Mouse (Mus musculus) embryonic facial prominence, embryonic 11.5 days (tissue): ENCODE results near the gene Mrps18c. TPM values are rescaled to one million over a fixed set of nuclear protein-coding genes. Genes with fewer than 3 reads are reported as not detected.

Experiments
- ATAC-seq: fragments of 200-750 bp; cut with Nextera tagmentation; replicated peaks from 2 replicates; pipeline ENCODE4 v1.8.0; 2017; ENCODE audit warnings: low read depth; ENCODE audit not compliant: insufficient number of reproducible peaks, low FRiP score, low TSS enrichment
- DNase-seq: peaks from one replicate; pipeline ENCODE4 v3.0.0-alpha.2; 2015; ENCODE audit warnings: low spot score
- H3K27ac ChIP-seq: fragments of 300-500 bp; sonication (generic); replicated peaks from 2 replicates; pipeline ENCODE4 v1.5.1; 2014; ENCODE audit warnings: mild to moderate bottlenecking, low read depth, low read length, control low read depth
- H3K27me3 ChIP-seq: fragments of 300-500 bp; sonication (generic); 2 replicates; pipeline ENCODE4 v1.6.1; 2014; ENCODE audit warnings: mild to moderate bottlenecking, low read length, moderate library complexity, mixed read lengths; ENCODE audit not compliant: control insufficient read depth, insufficient read depth
- H3K36me3 ChIP-seq: fragments of 300-500 bp; sonication (generic); replicated peaks from 2 replicates; pipeline ENCODE4 v1.6.1; 2014; ENCODE audit warnings: low read depth, mild to moderate bottlenecking, low read length, moderate library complexity, mixed read lengths; ENCODE audit not compliant: control insufficient read depth, insufficient read depth
- H3K4me1 ChIP-seq: fragments of 300-500 bp; sonication (generic); 2 replicates; pipeline ENCODE4 v1.6.1; 2014; ENCODE audit warnings: low read length, mixed read lengths; ENCODE audit not compliant: control insufficient read depth, insufficient read depth
- H3K4me2 ChIP-seq: fragments of 300-500 bp; sonication (generic); 2 replicates; pipeline ENCODE4 v1.6.1; 2014; ENCODE audit warnings: low read depth, mild to moderate bottlenecking, control low read depth, low read length, moderate library complexity
- H3K4me3 ChIP-seq: fragments of 300-500 bp; sonication (generic); 2 replicates; pipeline ENCODE4 v1.5.1; 2014; ENCODE audit warnings: low read depth, low read length, control low read depth
- H3K9ac ChIP-seq: fragments of 300-500 bp; sonication (generic); replicated peaks from 2 replicates; pipeline ENCODE4 v1.6.1; 2014; ENCODE audit warnings: mild to moderate bottlenecking, control low read depth, low read length
- H3K9me3 ChIP-seq: fragments of 300-500 bp; sonication (generic); replicated peaks from 2 replicates; pipeline ENCODE4 v1.6.1; 2016; ENCODE audit warnings: mild to moderate bottlenecking, low read length, inconsistent platforms, mixed read lengths; ENCODE audit not compliant: control insufficient read depth
- WGBS: fragments of 180-500 bp; shearing (Covaris S2); extraction: QIAGEN DNeasy Blood & Tissue Kit; methylation state at CpG from one replicate; pipeline ENCODE4 v1.1.7; 2014; 5-methylcytosine and 5-hydroxymethylcytosine counted together
- polyA plus RNA-seq: library from polyadenylated mRNA; unstranded; fragments of >200 nt; fragmentation: Nextera tagmentation; extraction: Ambion mirVana; gene quantifications from 2 replicates; pipeline ENCODE4 v1.2.1, GENCODE M21; 2014

Mrps18c gene
- polyA plus RNA-seq, 1 experiment from 2014 or later = 178 TPM

GRCm38 (mm10) chr5:100819568-100820480 lies 21.4 kb downstream of the Mrps18c start:
- no peak overlapping the region; the same call in 1 of the 2 replicates for H3K27ac ChIP-seq
- 28% methylated on average over 16 of the region's 16 CpGs for WGBS
- peak overlapping the region; percentile 81 for H3K4me3 ChIP-seq
- H3K27me3 ChIP-seq = no peaks in the 10 kb centered on the region
- no peak for ATAC-seq
- H3K36me3 ChIP-seq = no peaks in the 10 kb centered on the region; the same call in 1 of the 2 replicates
- H3K4me2 ChIP-seq = peak overlapping the region; percentile 86
- H3K9ac ChIP-seq = peak overlapping the region; percentile 98
- no peaks in the 10 kb centered on the region for H3K9me3 ChIP-seq
- peak; percentile 35 for DNase-seq
- no peaks in the 10 kb centered on the region for H3K4me1 ChIP-seq

GRCm38 (mm10) chr5:100820483-100821184 lies 22.2 kb downstream of the Mrps18c start, which contains the start of gene Abraxas1:
Abraxas1 (minus strand) TSS chr5:100820965.
- peak within 1 kb of the TSS; percentile 70 for H3K27ac ChIP-seq
- peak within 1 kb of the TSS; percentile 86 for H3K4me2 ChIP-seq
- peak; percentile 90 for DNase-seq
- H3K36me3 ChIP-seq = no peaks in the 10 kb centered on the region; the same call in 1 of the 2 replicates
- H3K4me3 ChIP-seq = peak within 1 kb of the TSS; percentile 81
- H3K4me1 ChIP-seq = no peaks in the 10 kb centered on the region
- under 1% methylated on average over 63 of the region's 63 CpGs for WGBS
- peak; percentile 88 for ATAC-seq
- peak within 1 kb of the TSS; percentile 98 for H3K9ac ChIP-seq
- no peaks in the 10 kb centered on the region for H3K27me3 ChIP-seq
- no peaks in the 10 kb centered on the region for H3K9me3 ChIP-seq

DNA sequence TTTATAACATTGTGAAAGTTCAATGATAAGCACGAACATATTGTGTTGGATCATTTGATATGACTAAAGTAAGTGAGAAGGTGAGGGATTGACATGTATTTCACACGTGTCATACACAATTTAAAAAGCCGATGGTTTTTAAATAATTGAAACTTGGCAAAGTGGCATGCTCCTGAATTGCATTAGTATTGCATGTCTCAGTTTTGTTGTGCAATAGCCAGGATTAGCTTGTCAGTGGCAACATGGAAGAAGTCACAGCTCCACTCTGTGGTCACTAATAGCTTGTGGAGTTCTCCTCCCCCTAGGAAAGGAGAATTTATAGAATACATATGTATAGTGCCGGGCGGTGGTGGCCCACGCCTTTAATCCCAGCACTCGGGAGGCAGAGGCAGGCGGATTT lies 22.9 kb downstream of the Mrps18c start:
- ATAC-seq (no peak), DNase-seq (no peak)
- no peak overlapping the region for H3K9ac ChIP-seq
- H3K4me2 ChIP-seq = peak overlapping the region; percentile 86; the same call in 1 of the 2 replicates
- no peaks in the 10 kb centered on the region for H3K36me3 ChIP-seq
- H3K27ac ChIP-seq = no peak overlapping the region
- H3K4me1 ChIP-seq = no peaks in the 10 kb centered on the region
- no peaks in the 10 kb centered on the region for H3K9me3 ChIP-seq
- H3K27me3 ChIP-seq = no peaks in the 10 kb centered on the region
- 86% methylated on average over 8 of the region's 8 CpGs for WGBS
- peak overlapping the region; percentile 81; the same call in 1 of the 2 replicates for H3K4me3 ChIP-seq

- DNase-seq (no peak), ATAC-seq (no peak)
- no peak overlapping the region for H3K4me2 ChIP-seq
- H3K4me3 ChIP-seq = no peak overlapping the region
- H3K9ac ChIP-seq = no peak overlapping the region
- WGBS = 81% methylated on average over 7 of the region's 7 CpGs
- H3K9me3 ChIP-seq = no peaks in the 10 kb centered on the region
- H3K36me3 ChIP-seq = no peaks in the 10 kb centered on the region
- no peak overlapping the region for H3K27ac ChIP-seq
- H3K27me3 ChIP-seq = no peaks in the 10 kb centered on the region
- no peaks in the 10 kb centered on the region for H3K4me1 ChIP-seq
These were observed 24.4 kb downstream of the Mrps18c start for GRCm38 (mm10) chr5:100822826-100823225.

DNA sequence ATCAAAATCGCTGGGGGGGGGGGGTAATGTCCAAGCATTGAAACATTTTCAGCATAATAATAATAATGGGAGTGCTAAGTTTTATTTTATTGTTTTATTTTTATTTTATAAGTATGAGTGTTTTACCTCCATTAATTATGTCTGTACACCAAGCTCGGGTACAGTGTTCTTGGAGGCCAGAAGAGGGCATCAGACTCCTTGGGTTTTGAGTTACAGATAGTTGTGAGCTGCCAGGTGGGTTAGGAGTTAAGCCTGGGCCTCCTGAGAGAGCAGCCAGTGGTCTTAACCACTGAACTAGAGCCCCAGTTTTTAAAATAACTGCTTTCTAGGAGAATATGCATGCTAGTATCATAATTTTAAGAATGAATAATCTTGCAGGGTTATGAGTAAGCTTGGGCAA lies 27.5 kb downstream of the Mrps18c start:
- no peak for ATAC-seq
- 22% methylated on average over 2 of the region's 2 CpGs for WGBS
- Histone ChIP-seq H3K9me3 (no peaks in the 10 kb centered on the region), H3K9ac (no peak overlapping the region), H3K27me3 (no peaks in the 10 kb centered on the region), H3K4me2 (no peak overlapping the region), H3K27ac (no peak overlapping the region), H3K4me3 (no peak overlapping the region), H3K4me1 (no peaks in the 10 kb centered on the region), H3K36me3 (no peaks in the 10 kb centered on the region)
- DNase-seq = peak; percentile 55

GRCm38 (mm10) chr5:100826531-100826930 lies 28.1 kb downstream of the Mrps18c start:
- ATAC-seq (no peak), DNase-seq (no peak)
- Histone ChIP-seq H3K4me1 (no peaks in the 10 kb centered on the region), H3K9ac (no peak overlapping the region), H3K27me3 (no peaks in the 10 kb centered on the region), H3K36me3 (no peaks in the 10 kb centered on the region), H3K9me3 (no peaks in the 10 kb centered on the region), H3K4me3 (no peak overlapping the region), H3K27ac (no peak overlapping the region), H3K4me2 (no peak overlapping the region)
- WGBS = 57% methylated on average over 7 of the region's 7 CpGs

DNA sequence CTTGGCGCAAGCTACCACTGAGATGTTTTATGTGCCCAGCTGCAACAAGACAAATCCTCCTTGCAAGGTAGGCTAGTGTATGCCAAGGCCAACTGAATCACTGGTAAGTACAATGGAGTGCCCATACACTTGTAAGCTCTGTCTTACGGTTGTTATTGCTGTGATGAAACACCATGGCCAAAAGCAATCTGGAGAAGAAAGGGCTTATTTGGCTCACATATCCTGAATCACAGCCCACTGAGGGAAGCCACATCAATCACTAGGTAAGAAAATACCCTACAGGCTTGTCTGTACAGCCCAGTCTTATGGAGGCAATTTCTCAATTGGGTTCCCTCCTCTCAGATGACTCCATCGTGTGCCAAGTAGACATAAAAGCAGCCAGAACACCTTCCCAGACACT lies 30.3 kb downstream of the Mrps18c start:
- Histone ChIP-seq H3K27ac (no peak overlapping the region), H3K36me3 (no peaks in the 10 kb centered on the region), H3K9ac (no peak overlapping the region), H3K27me3 (no peaks in the 10 kb centered on the region), H3K9me3 (no peaks in the 10 kb centered on the region), H3K4me3 (no peak overlapping the region), H3K4me2 (no peak overlapping the region), H3K4me1 (no peaks in the 10 kb centered on the region)
- DNase-seq (no peak), ATAC-seq (no peak)
- 80% methylated on average over 3 of the region's 3 CpGs for WGBS

GRCm38 (mm10) chr5:100832680-100833079 lies 34.3 kb downstream of the Mrps18c start:
- ATAC-seq = no peak
- DNase-seq = no peak
- WGBS = 90% methylated on average over 3 of the region's 3 CpGs
- Histone ChIP-seq H3K27me3 (no peaks in the 10 kb centered on the region), H3K9ac (no peak overlapping the region), H3K4me3 (no peak overlapping the region), H3K27ac (no peak overlapping the region), H3K36me3 (no peaks in the 10 kb centered on the region), H3K4me2 (no peak overlapping the region), H3K9me3 (no peaks in the 10 kb centered on the region), H3K4me1 (no peaks in the 10 kb centered on the region)
